Comparison of ENCODE assay signal across 8 mouse cellular contexts in the genomic region with DNA sequence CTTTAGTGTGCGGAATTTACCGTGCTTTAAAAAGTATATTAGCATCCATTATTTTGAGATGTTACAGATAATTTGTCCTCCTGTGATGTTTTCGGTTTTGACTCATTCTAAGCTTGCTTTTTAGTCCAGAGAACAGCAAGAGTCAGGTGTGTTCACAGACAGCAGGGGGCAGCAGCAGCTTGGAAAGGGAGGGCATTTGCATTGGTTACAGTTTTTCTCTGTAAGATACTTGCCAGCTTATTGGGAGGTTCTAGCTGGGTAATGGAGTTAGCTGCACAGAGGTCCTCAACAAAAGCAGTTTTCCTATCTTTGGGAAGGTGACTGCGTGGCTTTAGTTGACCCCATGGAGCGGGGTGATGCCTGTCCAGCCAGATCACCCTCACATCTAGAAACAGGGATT. TPM values are rescaled to one million over a fixed set of nuclear protein-coding genes. Genes with fewer than 3 reads are reported as not detected.
DNase-seq lines count a peak whose midpoint lies in the region; ATAC-seq lines count a peak whose summit lies in the region.

No protein-coding gene starts in this region.

- no peaks in the 10 kb centered on the region for H3K4me1 ChIP-seq in hindbrain, embryonic 15.5 days (replicated peaks)
- no peaks in the 10 kb centered on the region for H3K4me1 ChIP-seq in neural tube, embryonic 11.5 days (ENCODE audit: control insufficient read depth, insufficient read depth, low read length)

- peak; percentile 76 to 80 for DNase-seq in left cerebral cortex, adult 18-20 months (ENCODE audit: low spot score in 2 of 2)
- DNase-seq in left cerebral cortex, adult 11 months (ENCODE audit: low spot score): no peak
- peak; percentile 83 for DNase-seq in adipocyte (ENCODE audit: low spot score)
- DNase-seq in embryo, embryonic 11 days: peak; percentile 70
- DNase-seq in left cerebral cortex, postnatal 36 days (ENCODE audit: low spot score in 2 of 2): peak; percentile 44 to 45
- peak; percentile 72 for DNase-seq in neural tube, embryonic 11.5 days (ENCODE audit: low spot score)
- DNase-seq in urinary bladder, postnatal 25 days (ENCODE audit: low spot score): peak; percentile 53

- intact Hi-C loops in left cerebral cortex, postnatal 36 days (cut with DNase I): loop anchor here (2.0 to 5.0 kb wide), 2 partner anchors 257 to 275 kb away; no protein-coding TSS in a partner anchor

- no peaks in the 10 kb centered on the region for H3K9me3 ChIP-seq in hindbrain, embryonic 15.5 days
- no peaks in the 10 kb centered on the region for H3K9me3 ChIP-seq in neural tube, embryonic 11.5 days (ENCODE audit: control insufficient read depth, low read length)

- peak; percentile 66; the same call in 1 of the 2 replicates for ATAC-seq in hindbrain, embryonic 15.5 days (ENCODE audit: low FRiP score, low read depth)
- no peak for ATAC-seq in neural tube, embryonic 11.5 days (ENCODE audit: insufficient read depth, low FRiP score, low TSS enrichment)

- no peak overlapping the region for H3K9ac ChIP-seq in hindbrain, embryonic 15.5 days
- H3K9ac ChIP-seq in neural tube, embryonic 11.5 days (ENCODE audit: low read length): no peak overlapping the region

- no peak overlapping the region for H3K27ac ChIP-seq in hindbrain, embryonic 15.5 days (replicated peaks)
- no peak overlapping the region for H3K27ac ChIP-seq in neural tube, embryonic 11.5 days (ENCODE audit: low read depth, low read length)

- H3K36me3 ChIP-seq in hindbrain, embryonic 15.5 days: peaks cover 24% of the 10 kb centered on the region
- H3K36me3 ChIP-seq in neural tube, embryonic 11.5 days (ENCODE audit: control insufficient read depth, insufficient read depth, low read length): 0 out of 2 replicates have a peak, but pooled peaks cover 5% of the 10 kb centered on the region

- H3K4me3 ChIP-seq in hindbrain, embryonic 15.5 days: no peak overlapping the region
- no peak overlapping the region for H3K4me3 ChIP-seq in neural tube, embryonic 11.5 days (ENCODE audit: low read depth, low read length)

- 90% methylated on average over 5 of the region's 5 CpGs for WGBS in hindbrain, embryonic 15.5 days
- 92% methylated on average over 5 of the region's 5 CpGs for WGBS in neural tube, embryonic 11.5 days

- H3K4me2 ChIP-seq in hindbrain, embryonic 15.5 days: no peak overlapping the region
- H3K4me2 ChIP-seq in neural tube, embryonic 11.5 days (ENCODE audit: low read depth): no peak overlapping the region

- H3K27me3 ChIP-seq in hindbrain, embryonic 15.5 days: no peaks in the 10 kb centered on the region
- H3K27me3 ChIP-seq in neural tube, embryonic 11.5 days (ENCODE audit: control insufficient read depth, insufficient read depth, low read length): no peaks in the 10 kb centered on the region

RNA-seq across cellular contexts. Expression of a gene that starts 19.8 kb away (rescaled TPM):
- 10 to 100 TPM; 33.0 to 36.4 TPM for total RNA-seq in left cerebral cortex, adult 18-20 months (2021)
- 60.1 and 62.0 TPM in 2 replicates for polyA plus RNA-seq in hindbrain, embryonic 15.5 days (2015; fragmentation: Nextera tagmentation; extraction: Ambion mirVana)
- total RNA-seq in left cerebral cortex, postnatal 36 days (2021): 10 to 100 TPM; 31.2 to 31.3 TPM
- 79.5 and 81.1 TPM in 2 replicates for polyA plus RNA-seq in neural tube, embryonic 11.5 days (2014; fragmentation: Nextera tagmentation; extraction: Ambion mirVana)

RNA-seq across cellular contexts. Expression of a gene that starts 56.2 kb away (rescaled TPM):
- not detected for total RNA-seq in left cerebral cortex, adult 18-20 months (2021)
- 4.2 and 5.3 TPM in 2 replicates for polyA plus RNA-seq in hindbrain, embryonic 15.5 days (2015; fragmentation: Nextera tagmentation; extraction: Ambion mirVana)
- not detected for total RNA-seq in left cerebral cortex, postnatal 36 days (2021)
- 13.0 and 13.5 TPM in 2 replicates for polyA plus RNA-seq in neural tube, embryonic 11.5 days (2014; fragmentation: Nextera tagmentation; extraction: Ambion mirVana)
